Mouse (Mus musculus): Measurements from ENCODE around the gene Ugt1a6b. TPM values are rescaled to one million over a fixed set of nuclear protein-coding genes. Genes with fewer than 3 reads are reported as not detected.

Ugt1a6b gene
- polyA plus RNA-seq, 1 experiment from 2014 or later, result not detected

- no peak for ATAC-seq (replicated peaks; ENCODE audit: low FRiP score)
- no peak for DNase-seq (ENCODE audit: low spot score)
- no peaks in the 10 kb centered on the region for H3K27me3 ChIP-seq (ENCODE audit: control insufficient read depth, insufficient read depth, low read length)
- no peak overlapping the region for H3K4me2 ChIP-seq (ENCODE audit: low read depth, low read length, severe bottlenecking)
- H3K9me3 ChIP-seq (ENCODE audit: control insufficient read depth, low read length), result no peaks in the 10 kb centered on the region
- no peak overlapping the region for H3K9ac ChIP-seq (ENCODE audit: low read length)
- WGBS, result 77% methylated on average over 3 of the region's 3 CpGs
- H3K36me3 ChIP-seq (ENCODE audit: control insufficient read depth, insufficient read depth, low read length), result no peaks in the 10 kb centered on the region
- no peak overlapping the region for H3K4me3 ChIP-seq (ENCODE audit: low read depth, low read length)
- no peaks in the 10 kb centered on the region for H3K4me1 ChIP-seq (replicated peaks; ENCODE audit: control insufficient read depth, insufficient read depth, low read length)
- H3K27ac ChIP-seq (ENCODE audit: low read depth, low read length), result no peak overlapping the region
These were observed 94.4 kb downstream of the Ugt1a6b start for GRCm38 (mm10) chr1:88197443-88197842.

- no peaks in the 10 kb centered on the region for H3K4me1 ChIP-seq (replicated peaks; ENCODE audit: control insufficient read depth, insufficient read depth, low read length)
- H3K27me3 ChIP-seq (ENCODE audit: control insufficient read depth, insufficient read depth, low read length), result no peaks in the 10 kb centered on the region
- no peak overlapping the region for H3K4me2 ChIP-seq (ENCODE audit: low read depth, low read length, severe bottlenecking)
- WGBS, result 69% methylated on average over 2 of the region's 2 CpGs
- no peak for ATAC-seq (replicated peaks; ENCODE audit: low FRiP score)
- no peaks in the 10 kb centered on the region for H3K36me3 ChIP-seq (ENCODE audit: control insufficient read depth, insufficient read depth, low read length)
- H3K9me3 ChIP-seq (ENCODE audit: control insufficient read depth, low read length), result peaks cover 6% of the 10 kb centered on the region; the same call in 1 of the 2 replicates
- DNase-seq (ENCODE audit: low spot score), result no peak
- H3K27ac ChIP-seq (ENCODE audit: low read depth, low read length), result no peak overlapping the region
- H3K9ac ChIP-seq (ENCODE audit: low read length), result no peak overlapping the region
- no peak overlapping the region for H3K4me3 ChIP-seq (ENCODE audit: low read depth, low read length)
These were observed 96.9 kb downstream of the Ugt1a6b start for GRCm38 (mm10) chr1:88199996-88200395.

- ATAC-seq (replicated peaks; ENCODE audit: low FRiP score), result no peak
- no peak within 1 kb of the TSS for H3K27ac ChIP-seq (ENCODE audit: low read depth, low read length)
- no peaks in the 10 kb centered on the region for H3K27me3 ChIP-seq (ENCODE audit: control insufficient read depth, insufficient read depth, low read length)
- no peak within 1 kb of the TSS for H3K4me3 ChIP-seq (ENCODE audit: low read depth, low read length)
- H3K4me2 ChIP-seq (ENCODE audit: low read depth, low read length, severe bottlenecking), result no peak within 1 kb of the TSS
- 0 out of 2 replicates have a peak, but pooled peaks cover 3% of the 10 kb centered on the region for H3K4me1 ChIP-seq (replicated peaks; ENCODE audit: control insufficient read depth, insufficient read depth, low read length)
- WGBS, result 84% methylated on average over 7 of the region's 7 CpGs
- H3K9me3 ChIP-seq (ENCODE audit: control insufficient read depth, low read length), result peaks cover 9% of the 10 kb centered on the region; the same call in 1 of the 2 replicates
- H3K36me3 ChIP-seq (ENCODE audit: control insufficient read depth, insufficient read depth, low read length), result no peaks in the 10 kb centered on the region
- H3K9ac ChIP-seq (ENCODE audit: low read length), result no peak within 1 kb of the TSS
- no peak for DNase-seq (ENCODE audit: low spot score)
These were observed 97.4 kb downstream of the Ugt1a6b start, which contains the start of gene Ugt1a2 for GRCm38 (mm10) chr1:88200456-88200855. Gene Ugt1a2, plus strand, starts transcription at chr1:88200601.

- Histone ChIP-seq H3K4me3 (ENCODE audit: low read depth, low read length) (peak within 1 kb of the TSS; percentile 42), H3K9me3 (ENCODE audit: control insufficient read depth, low read length) (peaks cover 9% of the 10 kb centered on the region; the same call in 1 of the 2 replicates), H3K9ac (ENCODE audit: low read length) (peak within 1 kb of the TSS; percentile 75), H3K27ac (ENCODE audit: low read depth, low read length) (no peak within 1 kb of the TSS), H3K4me1 (replicated peaks; ENCODE audit: control insufficient read depth, insufficient read depth, low read length) (0 out of 2 replicates have a peak, but pooled peaks cover 3% of the 10 kb centered on the region), H3K36me3 (ENCODE audit: control insufficient read depth, insufficient read depth, low read length) (no peaks in the 10 kb centered on the region), H3K27me3 (ENCODE audit: control insufficient read depth, insufficient read depth, low read length) (no peaks in the 10 kb centered on the region), H3K4me2 (ENCODE audit: low read depth, low read length, severe bottlenecking) (peak within 1 kb of the TSS; percentile 72)
- WGBS, result 6% methylated on average over 58 of the region's 62 CpGs
- DNase-seq (ENCODE audit: low spot score), result peak; percentile 91
- ATAC-seq (replicated peaks; ENCODE audit: low FRiP score), result peak; percentile 100
These were observed 102.4 kb downstream of the Ugt1a6b start, which contains the start of gene Dnajb3 for GRCm38 (mm10) chr1:88205294-88205922. Gene Dnajb3, minus strand, starts transcription at chr1:88205782.

- Histone ChIP-seq H3K4me3 (ENCODE audit: low read depth, low read length) (no peak overlapping the region), H3K36me3 (ENCODE audit: control insufficient read depth, insufficient read depth, low read length) (no peaks in the 10 kb centered on the region), H3K27ac (ENCODE audit: low read depth, low read length) (no peak overlapping the region), H3K9ac (ENCODE audit: low read length) (no peak overlapping the region), H3K9me3 (ENCODE audit: control insufficient read depth, low read length) (peaks cover 16% of the 10 kb centered on the region), H3K4me2 (ENCODE audit: low read depth, low read length, severe bottlenecking) (no peak overlapping the region), H3K27me3 (ENCODE audit: control insufficient read depth, insufficient read depth, low read length) (no peaks in the 10 kb centered on the region), H3K4me1 (replicated peaks; ENCODE audit: control insufficient read depth, insufficient read depth, low read length) (0 out of 2 replicates have a peak, but pooled peaks cover 3% of the 10 kb centered on the region)
- 75% methylated on average over 2 of the region's 2 CpGs for WGBS
- DNase-seq (ENCODE audit: low spot score), result no peak
- no peak for ATAC-seq (replicated peaks; ENCODE audit: low FRiP score)
These were observed 103.9 kb downstream of the Ugt1a6b start for GRCm38 (mm10) chr1:88206843-88207479.

GRCm38 (mm10) chr1:88211812-88212211 is 108.8 kb downstream of the Ugt1a6b start, which contains the start of gene Ugt1a1:
Gene Ugt1a1, plus strand, starts transcription at chr1:88211959.
- ATAC-seq (replicated peaks; ENCODE audit: low FRiP score), result 0 out of 2 replicates have a peak, but pooled peaks have one; percentile 4
- 68% methylated on average over 8 of the region's 8 CpGs for WGBS
- no peaks in the 10 kb centered on the region for H3K36me3 ChIP-seq (ENCODE audit: control insufficient read depth, insufficient read depth, low read length)
- H3K27me3 ChIP-seq (ENCODE audit: control insufficient read depth, insufficient read depth, low read length), result no peaks in the 10 kb centered on the region
- H3K9me3 ChIP-seq (ENCODE audit: control insufficient read depth, low read length), result peaks cover 51% of the 10 kb centered on the region
- no peaks in the 10 kb centered on the region for H3K4me1 ChIP-seq (replicated peaks; ENCODE audit: control insufficient read depth, insufficient read depth, low read length)
- no peak within 1 kb of the TSS for H3K9ac ChIP-seq (ENCODE audit: low read length)
- no peak within 1 kb of the TSS for H3K4me3 ChIP-seq (ENCODE audit: low read depth, low read length)
- DNase-seq (ENCODE audit: low spot score), result peak; percentile 59
- H3K4me2 ChIP-seq (ENCODE audit: low read depth, low read length, severe bottlenecking), result no peak within 1 kb of the TSS
- no peak within 1 kb of the TSS for H3K27ac ChIP-seq (ENCODE audit: low read depth, low read length)

- WGBS, result 61% methylated on average over 8 of the region's 8 CpGs
- Histone ChIP-seq H3K36me3 (ENCODE audit: control insufficient read depth, insufficient read depth, low read length) (no peaks in the 10 kb centered on the region), H3K4me3 (ENCODE audit: low read depth, low read length) (no peak overlapping the region), H3K27ac (ENCODE audit: low read depth, low read length) (no peak overlapping the region), H3K9me3 (ENCODE audit: control insufficient read depth, low read length) (peaks cover 58% of the 10 kb centered on the region), H3K9ac (ENCODE audit: low read length) (no peak overlapping the region), H3K4me2 (ENCODE audit: low read depth, low read length, severe bottlenecking) (no peak overlapping the region), H3K4me1 (replicated peaks; ENCODE audit: control insufficient read depth, insufficient read depth, low read length) (no peaks in the 10 kb centered on the region), H3K27me3 (ENCODE audit: control insufficient read depth, insufficient read depth, low read length) (no peaks in the 10 kb centered on the region)
- peak; percentile 55 for DNase-seq (ENCODE audit: low spot score)
- ATAC-seq (replicated peaks; ENCODE audit: low FRiP score), result peak; percentile 16
These were observed 109.4 kb downstream of the Ugt1a6b start for GRCm38 (mm10) chr1:88212341-88213045.

- Histone ChIP-seq H3K9me3 (ENCODE audit: control insufficient read depth, low read length) (peaks cover 60% of the 10 kb centered on the region), H3K27me3 (ENCODE audit: control insufficient read depth, insufficient read depth, low read length) (no peaks in the 10 kb centered on the region), H3K9ac (ENCODE audit: low read length) (no peak overlapping the region), H3K4me1 (replicated peaks; ENCODE audit: control insufficient read depth, insufficient read depth, low read length) (no peaks in the 10 kb centered on the region), H3K27ac (ENCODE audit: low read depth, low read length) (no peak overlapping the region), H3K36me3 (ENCODE audit: control insufficient read depth, insufficient read depth, low read length) (no peaks in the 10 kb centered on the region), H3K4me3 (ENCODE audit: low read depth, low read length) (no peak overlapping the region), H3K4me2 (ENCODE audit: low read depth, low read length, severe bottlenecking) (no peak overlapping the region)
- whole genome bisulfite sequencing, result 79% methylated on average over 1 of the region's 1 CpGs
- ATAC-seq (replicated peaks; ENCODE audit: low FRiP score) (no peak), DNase-seq (ENCODE audit: low spot score) (no peak)
These were observed 110.0 kb downstream of the Ugt1a6b start for GRCm38 (mm10) chr1:88213061-88213460.
